Comparison of ENCODE assay signal across 13 mouse cellular contexts in the genomic region with DNA sequence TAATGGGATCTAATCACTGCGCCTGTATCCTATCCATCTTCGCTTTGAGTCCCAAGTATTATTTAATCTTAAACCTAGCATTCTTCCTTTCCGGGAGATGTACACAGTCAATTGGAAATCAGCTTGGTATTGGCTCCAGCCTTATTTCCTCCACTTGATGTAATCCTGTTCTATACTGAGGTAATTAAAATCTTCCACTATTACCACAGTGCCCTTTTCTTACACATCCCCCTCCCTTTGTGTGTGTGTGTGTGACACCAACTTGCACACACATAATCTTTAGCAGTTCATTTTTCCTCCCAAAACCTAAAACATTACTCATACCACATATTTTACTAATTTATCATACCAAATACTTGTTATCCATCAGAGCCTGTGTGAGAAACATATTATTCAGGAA.
DNase-seq lines count a peak whose midpoint lies in the region; ATAC-seq lines count a peak whose summit lies in the region.
"Had no signal": no experiment of that assay in that cellular context is flagged by ENCODE, and none has a peak within 500 bp of the region (broad histone marks: within the 10 kb centered on the region; RNA-seq: fewer than 3 reads in every experiment).

No protein-coding gene starts in this region.

- no peak overlapping the region for H3K27ac ChIP-seq in hindbrain, embryonic 12.5 days
- H3K27ac ChIP-seq in midbrain, embryonic 13.5 days = peak overlapping the region; percentile 59
- no peak overlapping the region for H3K27ac ChIP-seq in embryonic facial prominence, embryonic 10.5 days (replicated peaks)
- H3K27ac ChIP-seq: embryonic facial prominence, embryonic 15.5 days; liver, embryonic 13.5 days had no signal

- no peak overlapping the region for H3K4me2 ChIP-seq in hindbrain, embryonic 12.5 days (replicated peaks)
- 0 out of 2 replicates have a peak overlapping the region, but pooled peaks have one; percentile 22 for H3K4me2 ChIP-seq in midbrain, embryonic 13.5 days (replicated peaks)

- no peaks in the 10 kb centered on the region for H3K36me3 ChIP-seq in hindbrain, embryonic 12.5 days
- H3K36me3 ChIP-seq in midbrain, embryonic 13.5 days = no peaks in the 10 kb centered on the region
- no peaks in the 10 kb centered on the region for H3K36me3 ChIP-seq in embryonic facial prominence, embryonic 10.5 days (replicated peaks)
- H3K36me3 ChIP-seq: embryonic facial prominence, embryonic 15.5 days; heart, embryonic 12.5 days; liver, embryonic 13.5 days had no signal

- ATAC-seq in hindbrain, embryonic 12.5 days (ENCODE audit: low FRiP score) = peak; percentile 69
- ATAC-seq in midbrain, embryonic 13.5 days = peak; percentile 68
- ATAC-seq: Patski had no signal

- peak; percentile 17 for DNase-seq in embryo, embryonic 10.5 days (ENCODE audit: low spot score)
- DNase-seq in embryo, embryonic 11 days = no peak
- peak; percentile 8 for DNase-seq in brain, adult 2 months (ENCODE audit: low read depth, low spot score)
- no peak for DNase-seq in embryonic facial prominence, embryonic 10.5 days (ENCODE audit: low spot score)
- no peak for DNase-seq in urinary bladder, postnatal 4 days (ENCODE audit: low spot score in 2 of 2)
- DNase-seq in cerebellum, adult 9-10 months = no peak
- DNase-seq: liver, embryonic 13.5 days; spleen, adult 18-20 months had no signal

- no peaks in the 10 kb centered on the region for H3K9me3 ChIP-seq in hindbrain, embryonic 12.5 days (replicated peaks)
- no peaks in the 10 kb centered on the region for H3K9me3 ChIP-seq in midbrain, embryonic 13.5 days
- H3K9me3 ChIP-seq in embryonic facial prominence, embryonic 10.5 days = no peaks in the 10 kb centered on the region
- H3K9me3 ChIP-seq: embryonic facial prominence, embryonic 15.5 days; heart, embryonic 12.5 days; liver, embryonic 13.5 days had no signal

- peaks cover 11% of the 10 kb centered on the region for H3K4me1 ChIP-seq in hindbrain, embryonic 12.5 days
- H3K4me1 ChIP-seq in midbrain, embryonic 13.5 days (replicated peaks) = peaks cover 22% of the 10 kb centered on the region
- peaks cover 26% of the 10 kb centered on the region for H3K4me1 ChIP-seq in embryonic facial prominence, embryonic 10.5 days
- H3K4me1 ChIP-seq: liver, embryonic 13.5 days had no signal

- WGBS in hindbrain, embryonic 12.5 days = 85% methylated on average over 3 of the region's 3 CpGs
- WGBS in midbrain, embryonic 13.5 days = 53% methylated on average over 3 of the region's 3 CpGs
- WGBS in embryonic facial prominence, embryonic 10.5 days = 90% methylated on average over 3 of the region's 3 CpGs

- no peak overlapping the region for H3K4me3 ChIP-seq in hindbrain, embryonic 12.5 days
- H3K4me3 ChIP-seq in midbrain, embryonic 13.5 days (replicated peaks) = no peak overlapping the region
- H3K4me3 ChIP-seq in embryonic facial prominence, embryonic 10.5 days = no peak overlapping the region

- no peak overlapping the region for H3K9ac ChIP-seq in hindbrain, embryonic 12.5 days
- no peak overlapping the region for H3K9ac ChIP-seq in midbrain, embryonic 13.5 days (replicated peaks)
- H3K9ac ChIP-seq: embryonic facial prominence, embryonic 15.5 days; heart, embryonic 12.5 days; liver, embryonic 13.5 days had no signal

- no peaks in the 10 kb centered on the region for H3K27me3 ChIP-seq in hindbrain, embryonic 12.5 days
- no peaks in the 10 kb centered on the region for H3K27me3 ChIP-seq in midbrain, embryonic 13.5 days
- H3K27me3 ChIP-seq in embryonic facial prominence, embryonic 10.5 days (replicated peaks; ENCODE audit: low read depth, poor library complexity, severe bottlenecking) = no peaks in the 10 kb centered on the region
- H3K27me3 ChIP-seq: embryonic facial prominence, embryonic 15.5 days; heart, embryonic 12.5 days; liver, embryonic 13.5 days; Patski had no signal

Comparison
In these comparisons a context has a peak if more than half of its experiments do, and no peak if none do; other contexts are left out.
1. DNase-seq: peak in embryo, embryonic 10.5 days (single experiment) and brain, adult 2 months (single experiment); none in embryo, embryonic 11 days (single experiment), embryonic facial prominence, embryonic 10.5 days (single experiment), urinary bladder, postnatal 4 days (0 of 2) and cerebellum, adult 9-10 months (single experiment).